Mouse (Mus musculus): ENCODE data around the gene Rad21l.

- TF ChIP-seq CTCF (IDR thresholded peaks at IDR 0.05; ENCODE audit: insufficient read depth, low read length) (no peak), POLR2A (IDR thresholded peaks at IDR 0.05; ENCODE audit: borderline replicate concordance, extremely low read depth, low read depth, low read length) (no peak)
Measured at GRCm38 (mm10) chr2:151632159-151632814, 36.0 kb downstream of the Rad21l start, which contains the start of gene Snph.

Measured in lung, adult 2 months (tissue).